Mouse (Mus musculus) embryonic fibroblast, embryonic 13.5 days (primary cell): Measurements from ENCODE around the gene C3.

Experiments
- CTCF ChIP-seq: IDR thresholded peaks from 2 replicates; pipeline ENCODE4 v1.5.1; 2011; ENCODE audit warnings: mild to moderate bottlenecking, control low read depth, low read length, moderate library complexity, borderline replicate concordance; ENCODE audit not compliant: insufficient read depth
- POLR2A ChIP-seq: IDR thresholded peaks from 2 replicates; pipeline ENCODE4 v1.6.1; 2011; ENCODE audit warnings: low read depth, mild to moderate bottlenecking, control low read depth, low read length, moderate library complexity

GRCm38 (mm10) chr17:57232200-57232599 is 4.3 kb upstream of the C3 start:
- no peak for TF ChIP-seq CTCF
- TF ChIP-seq POLR2A = peak; percentile 43; the same call in 1 of the 2 replicates
